Mouse (Mus musculus): Measurements from ENCODE around the gene Rrp15.
"Not testable (repeated sequence)": the region's sequence is repeated elsewhere in the genome, so short reads cannot be mapped to it uniquely, and the experiment has no call there.

The Rrp15 gene

DNA sequence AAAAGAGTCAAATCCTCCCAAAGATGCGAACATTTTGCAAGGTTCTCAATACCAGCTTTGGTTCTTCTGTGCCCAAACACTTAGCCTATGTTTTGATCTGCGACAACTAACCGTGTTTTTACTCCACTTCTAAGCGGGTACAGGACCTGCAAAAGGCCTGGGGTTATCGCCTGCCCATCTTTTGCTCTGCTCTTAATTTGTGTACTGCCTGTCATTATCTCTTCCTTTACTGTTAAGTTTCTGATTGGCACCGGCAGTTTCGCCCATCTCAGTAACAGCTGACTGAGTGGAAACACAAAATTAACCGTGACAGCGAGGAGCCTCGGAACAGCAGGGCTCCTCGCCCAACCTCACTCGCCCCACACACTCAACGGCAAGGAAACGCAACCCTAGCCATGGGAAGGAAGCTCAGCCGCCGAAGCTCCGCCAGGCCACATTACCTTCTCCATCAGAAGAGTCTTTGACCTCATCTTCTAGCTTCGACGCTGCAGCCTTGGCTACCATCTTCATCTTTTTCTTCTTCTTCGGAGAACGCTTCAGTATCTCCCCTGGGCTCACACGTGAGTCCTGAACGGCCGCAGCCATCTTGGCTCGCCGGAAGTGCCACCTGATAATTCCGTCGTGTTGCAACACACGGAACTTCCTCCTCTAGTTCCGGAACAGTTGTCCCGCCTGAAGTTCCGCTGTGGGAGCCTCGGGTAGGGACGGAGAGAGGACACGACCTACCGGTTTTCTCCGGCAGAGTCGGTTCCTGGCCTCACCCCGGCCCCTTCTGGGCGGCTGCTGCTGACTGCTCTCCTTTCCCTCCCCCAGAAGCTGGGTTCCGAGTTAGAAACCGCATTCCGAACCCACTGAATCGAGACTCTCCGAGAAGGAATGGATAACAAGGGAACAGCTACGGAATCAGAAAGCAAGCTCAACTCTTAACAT is at the start of gene Rrp15:
Gene Rrp15, minus strand, starts transcription at position 635 of the 930 bp plus-strand sequence.
- peak; percentile 64 to 79 for DNase-seq

DNA sequence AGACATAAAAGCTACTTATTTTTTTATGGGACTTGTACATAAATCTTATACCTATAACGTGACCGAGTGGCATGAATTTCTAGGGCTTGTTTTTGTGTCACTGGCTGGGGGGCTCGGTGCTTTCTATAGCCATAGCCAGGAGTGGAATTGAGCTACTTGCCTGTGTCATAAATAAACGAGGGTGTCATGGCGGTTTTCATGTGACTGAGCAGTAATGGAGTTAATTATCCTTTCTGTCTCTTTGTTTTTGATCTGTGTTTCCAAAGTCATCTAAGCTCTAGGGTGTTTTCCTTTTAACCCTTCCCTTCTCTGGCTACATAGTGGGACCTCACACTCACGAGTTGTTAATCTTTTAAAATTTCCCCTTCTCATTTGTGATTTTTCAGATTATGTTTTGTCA is 48.8 kb upstream of the Rrp15 start:
- no peak for DNase-seq

DNA sequence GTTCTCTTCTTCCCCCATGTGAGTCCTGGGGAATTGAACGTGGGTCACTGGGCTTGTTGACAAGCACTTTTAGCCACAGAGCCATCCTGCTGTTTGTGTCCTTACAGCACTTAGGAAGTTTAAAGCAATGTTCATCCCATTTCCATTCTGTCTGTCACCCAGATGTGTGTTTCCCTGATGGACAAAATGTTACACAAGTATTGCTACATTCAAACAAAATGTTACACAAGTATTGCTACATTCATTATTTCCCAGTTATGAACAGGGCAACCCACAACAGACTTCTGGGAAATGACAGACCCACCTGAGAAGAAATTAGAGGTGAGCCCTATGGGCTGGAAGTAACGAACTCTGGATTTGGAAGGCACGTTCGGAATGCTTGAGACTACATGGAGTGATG is 36.2 kb upstream of the Rrp15 start:
- no peak for DNase-seq

DNA sequence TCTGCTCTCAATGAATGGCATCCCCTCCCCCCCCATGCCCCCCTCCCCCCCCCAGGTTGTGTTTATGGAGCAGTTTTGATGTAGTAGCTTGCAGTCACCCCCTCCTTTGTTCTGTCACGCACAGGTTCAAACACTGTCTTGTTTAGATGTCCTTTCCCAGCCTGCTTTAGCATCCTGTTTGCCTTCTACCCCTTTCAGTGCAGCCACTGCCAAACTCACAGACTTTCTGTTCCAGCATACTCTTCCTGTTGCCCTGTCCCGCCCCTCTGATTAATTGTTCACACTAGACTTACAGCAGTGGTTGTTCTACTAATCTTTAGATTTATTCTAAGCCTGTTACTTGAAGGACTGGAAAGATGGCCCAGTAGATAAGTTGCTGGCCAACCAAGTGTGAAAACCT is 31.7 kb upstream of the Rrp15 start:
- DNase-seq, result no peak

DNA sequence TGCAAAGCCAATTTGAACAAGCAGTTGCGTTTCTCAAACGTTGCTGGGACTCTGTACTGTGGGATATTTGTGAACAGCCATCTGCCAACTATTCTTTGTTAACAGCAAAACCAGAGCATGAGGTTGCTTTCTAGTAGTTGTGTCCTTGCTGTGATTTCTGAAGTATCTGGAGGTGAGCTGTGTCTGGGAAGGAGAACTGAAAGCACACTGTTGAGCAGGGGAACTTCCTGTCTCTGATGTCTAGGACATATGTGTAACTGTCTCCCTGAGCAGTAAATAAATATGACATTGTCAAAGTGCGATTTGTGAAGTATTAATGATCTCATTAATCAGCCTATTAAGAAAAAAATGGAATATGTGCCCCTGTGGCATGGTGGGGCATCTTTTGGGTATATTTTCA is 24.0 kb upstream of the Rrp15 start:
- no peak for DNase-seq

DNA sequence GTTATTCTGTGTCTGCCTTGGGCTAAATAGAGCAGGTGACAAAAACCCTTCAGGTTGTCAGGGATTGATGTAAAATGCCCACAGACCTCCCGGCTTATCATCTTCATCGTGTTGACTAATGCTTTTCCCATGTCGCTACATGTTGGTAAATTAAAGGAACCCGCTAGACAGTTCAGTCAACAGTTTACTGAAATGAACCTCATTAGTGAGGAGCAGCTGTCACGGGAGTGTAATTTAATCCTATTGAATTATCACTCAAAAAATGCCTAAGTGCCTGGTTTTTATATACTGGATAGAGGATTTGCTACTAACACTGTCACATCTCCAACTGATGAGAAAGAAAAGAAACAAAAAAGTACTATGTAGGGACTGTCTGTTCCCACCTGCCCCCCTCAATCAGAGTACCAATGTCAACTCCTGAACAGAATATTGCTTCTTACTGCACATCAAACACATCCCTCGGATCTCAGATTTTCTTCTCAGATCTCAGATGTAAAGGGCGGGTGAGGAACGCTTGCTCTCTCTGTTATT is 23.5 kb upstream of the Rrp15 start:
- DNase-seq, result no peak

DNA sequence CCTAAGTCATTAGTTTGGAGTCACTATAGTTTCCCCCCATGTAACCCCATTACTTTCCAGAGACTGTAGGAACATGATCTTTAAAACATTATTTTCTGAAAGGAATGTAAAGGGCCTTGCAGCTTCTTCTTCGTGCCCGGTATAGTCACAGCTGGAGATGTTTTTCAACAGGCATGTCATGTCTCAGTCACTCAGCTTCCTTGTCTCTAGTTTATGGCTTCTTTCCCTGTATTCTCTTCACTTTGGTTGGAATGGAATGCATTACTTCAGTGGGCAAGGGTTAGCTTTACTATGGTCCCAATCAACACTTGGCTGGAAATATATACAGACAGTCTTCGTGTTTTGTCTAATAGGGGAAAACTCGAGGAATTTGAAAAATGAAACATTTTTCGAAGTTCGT is 22.8 kb upstream of the Rrp15 start:
- no peak for DNase-seq

DNA sequence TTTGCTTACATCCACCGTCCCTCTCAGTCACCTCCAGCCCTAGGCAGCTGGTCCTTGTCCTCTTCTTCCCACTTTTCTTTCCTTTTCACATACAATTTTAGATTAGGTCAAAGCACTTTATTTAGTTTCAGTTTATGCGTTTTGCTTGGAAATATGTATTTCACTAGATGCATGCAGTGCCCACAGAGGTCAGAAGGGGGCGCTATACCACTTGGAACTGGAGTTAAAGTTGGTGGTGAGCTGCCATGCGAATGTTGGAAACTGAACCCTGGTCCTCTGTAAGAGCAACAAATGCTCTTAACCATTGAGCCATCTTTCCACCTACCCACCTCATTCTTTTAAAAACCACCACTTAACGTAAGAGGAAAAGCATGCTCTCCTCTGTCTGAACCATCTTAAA is 21.5 kb upstream of the Rrp15 start:
- no peak for DNase-seq

DNA sequence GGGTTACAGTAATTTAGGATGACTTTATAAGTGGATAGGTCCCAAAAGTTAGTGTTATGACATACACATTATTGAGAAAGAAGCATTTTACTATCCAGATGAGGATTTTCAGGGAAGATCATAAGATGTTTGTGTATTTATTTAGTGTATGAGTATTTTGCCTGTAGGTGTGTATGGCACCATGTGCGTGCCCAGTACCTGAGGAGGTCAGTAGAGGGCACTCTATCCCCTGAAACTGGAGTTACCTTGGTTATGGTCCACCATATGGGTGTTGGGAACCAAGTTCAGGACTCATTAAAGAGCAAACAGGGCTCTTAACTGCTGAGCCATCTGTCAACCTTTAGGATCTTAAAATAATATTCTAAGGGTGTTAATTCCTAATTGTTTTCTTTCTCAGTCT is 19.2 kb upstream of the Rrp15 start:
- no peak for DNase-seq

DNA sequence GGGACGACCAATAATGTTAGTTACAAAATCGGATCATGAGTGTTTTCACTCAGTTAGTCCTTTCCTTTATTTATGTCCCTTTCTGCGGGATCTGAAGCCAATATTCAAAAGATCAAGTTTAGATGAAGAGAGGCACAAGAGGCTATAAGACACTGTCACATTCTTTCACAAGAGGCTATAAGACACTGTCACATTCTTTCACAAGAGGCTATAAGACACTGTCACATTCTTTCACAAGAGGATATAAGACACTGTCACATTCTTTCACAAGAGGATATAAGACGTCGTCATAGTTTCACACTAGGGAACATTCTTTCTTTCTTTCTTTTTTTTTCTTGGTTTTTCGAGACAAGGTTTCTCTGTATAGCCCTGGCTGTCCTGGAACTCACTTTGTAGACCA is 14.3 kb upstream of the Rrp15 start:
- not testable (repeated sequence) for DNase-seq

DNA sequence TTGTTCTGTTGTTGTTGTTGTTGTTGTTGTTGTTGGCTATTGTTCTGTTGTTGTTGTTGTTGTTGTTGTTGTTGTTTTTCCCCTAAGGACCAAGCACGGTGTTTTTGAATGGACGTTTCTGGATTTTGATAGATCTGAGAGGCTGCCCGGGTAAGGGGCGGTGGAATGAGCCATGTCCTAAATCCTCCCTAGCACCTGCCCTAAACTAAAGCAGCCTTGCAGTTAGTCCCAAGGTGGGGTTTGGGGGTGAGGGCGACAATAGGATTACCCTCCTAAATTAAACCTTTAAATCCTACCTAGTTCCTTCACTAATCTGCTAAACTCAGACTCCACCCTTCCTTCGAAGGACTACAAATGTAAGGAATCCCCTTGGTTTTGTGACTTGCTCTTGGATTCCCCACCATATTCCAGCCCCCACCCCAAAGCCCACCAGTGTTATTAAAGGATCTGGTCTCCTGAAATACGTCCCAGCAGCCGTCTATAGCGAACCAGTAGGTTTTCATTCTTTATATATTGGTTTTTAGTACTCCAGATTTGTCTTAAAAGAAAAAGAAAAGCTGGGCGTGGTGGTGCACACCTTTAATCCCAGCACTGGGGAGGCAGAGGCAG is 621 bp upstream of the Rrp15 start:
- no peak for DNase-seq

DNA sequence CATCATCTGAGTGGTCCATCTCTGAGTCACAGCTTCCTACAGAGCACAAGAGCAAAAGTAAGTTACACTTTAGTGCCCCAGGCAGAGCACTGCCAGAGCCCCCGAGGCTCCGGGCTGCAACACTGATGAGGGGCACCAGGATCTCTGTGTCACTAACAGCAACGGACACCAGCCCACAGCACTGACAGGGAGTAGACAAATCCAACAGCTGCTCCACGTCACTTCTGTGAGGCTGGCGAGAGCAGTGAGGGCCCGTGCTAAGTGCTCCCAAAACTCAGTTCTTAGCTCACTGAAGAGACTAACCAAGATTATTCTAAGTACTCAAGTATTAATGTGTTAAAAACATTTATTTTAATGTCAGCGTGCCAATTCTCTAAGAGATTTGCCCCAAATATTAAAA is 9.3 kb downstream of the Rrp15 start:
- DNase-seq, result no peak

DNA sequence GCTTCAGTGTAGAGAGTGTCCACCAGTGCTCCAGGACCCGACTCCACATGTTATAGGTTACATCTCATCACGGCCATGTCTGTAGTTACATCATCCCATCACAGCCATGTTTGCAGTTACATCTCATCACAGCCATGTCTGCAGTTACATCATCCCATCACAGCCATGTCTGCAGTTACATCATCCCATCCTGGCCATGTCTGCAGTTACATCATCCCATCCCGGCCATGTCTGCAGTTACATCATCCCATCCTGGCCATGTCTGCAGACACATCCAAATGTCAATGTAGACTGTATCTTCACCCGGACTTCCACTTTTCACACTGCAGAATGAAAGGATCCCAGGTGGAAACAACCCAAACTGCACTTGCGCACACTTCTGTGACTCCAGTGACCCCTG is 13.6 kb downstream of the Rrp15 start:
- no peak for DNase-seq

DNA sequence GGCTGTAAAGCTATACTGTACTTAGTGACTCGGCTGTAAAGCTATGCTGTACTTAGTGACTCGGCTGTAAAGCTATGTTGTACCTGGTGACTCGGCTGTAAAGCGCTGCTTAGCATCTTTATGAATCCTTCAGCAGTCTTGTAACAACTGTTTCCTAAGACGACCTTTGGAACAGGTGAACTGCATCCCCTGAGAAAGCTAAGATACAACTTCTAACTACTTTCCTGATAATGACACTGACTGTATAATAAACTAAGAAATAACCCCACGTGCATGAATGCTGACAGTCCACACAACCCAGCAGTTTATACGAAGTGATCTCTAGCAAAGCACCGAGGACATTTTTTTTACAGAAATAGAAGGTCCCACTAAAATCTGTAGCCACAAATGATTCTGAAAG is 16.1 kb downstream of the Rrp15 start:
- DNase-seq, result no peak

DNA sequence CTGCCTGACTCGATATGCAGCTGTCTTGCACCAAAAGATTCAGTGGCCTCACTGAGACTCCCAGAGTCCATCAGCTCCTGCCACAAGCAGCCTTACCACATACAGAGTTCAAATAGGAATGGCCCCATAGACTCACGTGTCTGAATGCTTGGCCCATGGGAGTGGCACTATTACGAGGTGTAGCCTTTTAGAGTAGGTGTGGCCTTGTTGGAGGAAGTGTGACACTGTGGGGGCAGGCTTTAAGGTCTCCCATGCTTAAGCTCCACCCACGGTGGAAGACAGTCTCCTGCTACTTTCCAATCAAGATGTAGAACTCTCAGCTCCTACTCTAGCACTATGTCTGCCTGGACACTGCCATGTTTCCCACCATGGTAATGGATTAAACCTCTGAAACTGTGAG is 20.4 kb downstream of the Rrp15 start:
- DNase-seq, result no peak

DNA sequence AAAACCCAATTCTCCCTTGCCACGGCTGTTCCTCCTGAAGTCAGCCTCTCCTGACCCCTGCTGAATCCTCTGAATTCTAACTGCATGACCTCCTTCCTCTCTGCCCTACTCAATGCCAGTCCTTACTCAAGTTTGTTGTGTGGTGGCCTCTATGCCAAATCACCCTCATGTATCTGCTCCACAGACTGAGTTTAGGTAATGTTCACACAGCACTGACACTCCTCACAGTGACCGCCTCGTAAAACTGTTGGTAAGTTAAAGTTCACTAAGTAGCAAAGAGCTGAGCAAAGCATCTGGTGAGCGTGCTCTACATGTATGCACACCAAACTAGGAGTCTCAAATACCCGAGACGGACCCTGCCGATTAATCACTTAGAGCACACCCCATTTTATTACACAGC is 23.0 kb downstream of the Rrp15 start:
- no peak for DNase-seq

DNA sequence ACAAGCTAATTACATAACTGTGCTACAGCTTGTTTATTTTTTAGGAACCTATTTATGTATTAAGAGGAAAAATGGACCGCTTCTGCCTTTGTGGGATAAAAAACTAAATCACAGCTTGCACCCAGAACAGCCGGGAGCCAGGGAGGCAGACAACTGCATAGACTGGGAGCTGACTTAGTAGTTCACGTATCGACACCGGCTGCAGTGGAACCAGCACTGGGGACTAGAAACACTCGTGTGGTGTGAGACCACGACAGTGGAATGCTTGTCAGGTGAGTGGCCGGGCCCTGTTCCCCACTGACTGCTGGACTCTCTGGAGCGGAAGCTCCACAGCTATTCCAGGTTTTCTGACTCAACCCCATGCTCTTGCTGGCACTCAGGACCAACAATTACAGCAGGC is 26.9 kb downstream of the Rrp15 start:
- no peak for DNase-seq

DNA sequence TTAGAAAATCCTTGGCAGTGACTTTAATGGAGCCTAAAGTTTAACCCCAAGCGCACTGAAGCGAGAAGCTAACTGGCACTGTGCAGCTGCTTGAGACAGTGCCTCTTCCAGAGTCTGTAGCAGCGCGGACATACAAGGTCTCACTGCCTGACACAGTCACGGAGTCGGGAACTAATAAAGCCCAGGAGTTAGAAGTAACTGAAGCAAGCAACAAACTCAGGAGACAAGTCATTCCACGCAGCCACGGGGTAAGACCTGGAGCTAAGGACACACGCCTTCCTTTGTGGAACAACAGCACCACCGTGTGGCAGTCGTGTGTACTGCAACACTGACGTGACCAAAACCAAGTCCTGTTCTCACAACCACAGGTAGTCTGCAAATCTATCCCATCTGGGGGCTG is 27.3 kb downstream of the Rrp15 start:
- peak; percentile 48 to 81 for DNase-seq

DNA sequence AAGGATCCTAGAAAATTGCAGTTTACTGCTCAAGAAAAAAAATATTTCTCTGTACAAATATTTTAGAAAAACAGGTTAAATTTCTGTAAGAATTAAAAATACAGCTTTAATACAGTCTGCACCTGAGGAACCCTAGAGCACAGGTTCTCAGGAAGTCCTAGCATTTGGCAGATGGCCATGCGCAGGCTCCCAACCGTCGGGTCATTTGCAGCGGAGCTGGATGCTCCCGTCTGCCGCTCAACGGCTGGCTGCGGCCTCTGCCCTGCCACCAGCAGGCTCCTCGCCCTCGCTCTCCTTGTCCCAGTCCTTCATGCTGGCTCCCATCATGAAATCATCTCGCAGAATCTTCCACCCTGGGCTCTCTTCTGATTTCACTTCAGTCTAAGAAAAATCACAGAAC is 28.0 kb downstream of the Rrp15 start:
- DNase-seq, result no peak

DNA sequence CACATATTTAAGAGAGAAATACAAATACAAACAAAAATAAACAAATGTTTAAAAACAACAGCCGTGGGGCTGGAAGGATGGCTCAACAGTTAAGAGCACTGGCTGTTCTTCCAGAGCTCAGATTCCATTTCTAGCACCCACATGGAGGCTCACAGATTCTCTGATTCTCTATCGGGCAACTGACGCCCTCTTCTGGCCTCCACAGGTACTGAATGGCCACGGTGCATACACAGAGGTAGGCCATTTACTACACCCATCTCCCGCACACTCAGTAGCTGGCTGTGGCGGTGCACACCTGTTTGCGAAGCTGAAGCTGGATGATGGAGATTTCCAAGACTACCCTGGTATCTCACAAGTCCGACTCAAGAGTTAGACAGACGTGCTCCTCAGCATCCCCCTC is 29.4 kb downstream of the Rrp15 start:
- no peak for DNase-seq

DNA sequence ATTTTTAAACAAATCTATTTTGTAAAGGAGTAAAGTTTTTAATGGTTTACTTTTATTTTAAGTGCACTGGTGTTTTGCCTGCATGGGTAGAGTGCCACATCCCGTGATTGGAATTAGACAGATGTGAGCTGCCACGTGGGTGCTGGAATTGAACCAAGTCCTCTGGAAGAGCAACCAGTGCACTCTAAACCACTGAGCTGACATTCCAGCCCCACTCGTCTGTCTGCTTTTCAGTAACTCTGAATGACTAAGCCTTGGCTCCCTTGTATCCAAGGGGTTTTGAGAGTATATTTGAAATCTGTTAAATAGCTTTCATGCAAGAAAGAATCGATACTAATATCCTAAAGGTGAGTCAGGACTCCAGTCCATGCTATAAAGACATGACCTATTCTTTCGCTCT is 30.3 kb downstream of the Rrp15 start:
- DNase-seq, result no peak

DNA sequence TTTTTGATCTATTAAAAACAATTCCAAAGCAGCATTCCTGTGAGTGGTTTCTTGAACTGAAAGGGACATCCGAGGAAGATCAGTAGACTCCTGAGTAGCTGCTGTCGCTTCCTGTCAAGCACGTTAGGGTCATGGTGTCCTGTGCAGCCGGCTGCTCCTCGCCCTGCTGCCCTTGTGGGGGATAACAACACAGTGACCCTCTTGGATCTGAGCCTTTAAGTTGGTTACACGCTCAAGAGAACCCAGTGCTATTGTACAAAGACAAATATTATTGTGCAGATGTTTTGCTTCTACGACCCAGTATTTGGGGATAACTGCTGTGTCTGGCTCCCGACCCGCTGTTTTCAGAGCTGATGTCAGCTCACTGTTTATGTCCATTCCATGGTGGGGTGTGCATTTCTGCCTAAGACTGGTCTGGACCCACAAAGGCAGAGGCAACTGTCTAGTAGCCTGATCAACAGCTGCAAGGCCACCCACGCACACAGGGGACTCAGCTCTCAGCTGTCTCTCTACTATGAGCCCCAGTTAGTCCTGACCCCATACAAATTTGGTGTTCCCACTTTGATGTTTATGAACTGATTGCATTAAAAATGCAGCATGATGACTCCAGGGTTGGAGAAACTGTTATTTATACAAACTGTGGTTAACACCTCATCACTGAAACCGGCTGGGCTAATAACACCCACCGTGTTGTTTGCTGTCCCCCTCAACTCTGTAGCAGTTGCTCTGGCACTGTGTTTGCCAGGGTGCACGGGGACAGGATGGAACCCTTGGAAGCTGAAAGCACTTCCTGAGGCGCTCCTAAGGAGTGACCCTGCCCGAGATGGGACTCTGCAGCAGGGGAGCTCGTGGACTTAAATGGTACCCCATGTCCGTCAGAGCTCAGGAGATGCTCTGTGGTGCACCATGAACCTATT is 33.9 kb downstream of the Rrp15 start:
- DNase-seq, result no peak

DNA sequence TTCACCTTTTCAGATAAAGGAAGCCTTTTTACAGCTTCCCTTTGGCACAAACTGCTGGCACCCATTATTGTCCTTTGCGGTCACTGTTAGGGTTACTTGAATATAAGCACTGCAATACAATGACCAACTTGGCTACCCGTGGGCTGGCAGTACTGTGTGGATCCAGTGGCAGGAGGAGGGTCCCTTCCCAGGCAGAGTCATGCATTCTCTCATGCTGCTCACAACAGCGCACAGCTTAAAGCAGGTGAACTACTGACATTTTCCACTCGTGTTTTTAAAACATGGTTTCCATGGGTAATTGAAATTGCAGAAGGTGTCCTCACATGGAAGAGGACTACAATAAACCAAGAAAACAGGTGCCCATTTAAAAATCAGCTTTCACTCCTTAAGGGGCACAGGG is 34.9 kb downstream of the Rrp15 start:
- no peak for DNase-seq

All from spleen, adult 18-20 months (tissue).